Mouse (Mus musculus) cerebellum, adult 2 months (tissue): ENCODE data around the gene Mid1.

Experiments used
- CTCF ChIP-seq: fragments of 200-500 bp; IDR thresholded peaks from 2 replicates; pipeline ENCODE4 v1.5.1; 2011; ENCODE audit warnings: low read depth, mild to moderate bottlenecking, control low read depth, low read length, moderate library complexity, borderline replicate concordance; ENCODE audit not compliant: insufficient read depth
- POLR2A ChIP-seq: fragments of 200-500 bp; IDR thresholded peaks from 2 replicates; pipeline ENCODE4 v1.6.1; 2011; ENCODE audit warnings: low read length, control low read depth, borderline replicate concordance; ENCODE audit not compliant: insufficient read depth

GRCm38 (mm10) chrX:169811783-169812182 is 126.8 kb downstream of the Mid1 start:
- no peak for TF ChIP-seq POLR2A
- TF ChIP-seq CTCF, result no peak
